Mouse (Mus musculus) frontal cortex, adult 2 months (tissue): ENCODE measurements around the gene Rnf152. TPM values are rescaled to one million over a fixed set of nuclear protein-coding genes. Genes with fewer than 3 reads are reported as not detected.

Source experiments
- DNase-seq, 2 experiments: peaks; one replicate each; pipeline ENCODE4 v3.0.0; 2022; ENCODE audit warnings: low spot score in 1 of 2; ENCODE audit errors: extremely low spot score in 1 of 2
- polyA plus RNA-seq: library from polyadenylated mRNA; depleted of rRNA; stranded (reverse); fragments of >200 nt; gene quantifications from 2 replicates; pipeline ENCODE4 v1.2.3, GENCODE M21; 2012

Gene Rnf152
- polyA plus RNA-seq, 1 experiment = 3.6 TPM

GRCm38 (mm10) chr1:105314010-105314800 lies 42.3 kb downstream of the Rnf152 start:
- DNase-seq = no peak

GRCm38 (mm10) chr1:105312601-105312901 lies 44.0 kb downstream of the Rnf152 start:
- DNase-seq = no peak

GRCm38 (mm10) chr1:105311899-105312600 lies 44.5 kb downstream of the Rnf152 start:
- DNase-seq = no peak

- DNase-seq = no peak
Measured at GRCm38 (mm10) chr1:105302164-105302563, 54.3 kb downstream of the Rnf152 start.

GRCm38 (mm10) chr1:105301764-105302163 lies 54.7 kb downstream of the Rnf152 start:
- peak in 1 of 2 experiments; percentile 22 for DNase-seq

- no peak for DNase-seq
Measured at GRCm38 (mm10) chr1:105291859-105292258, 64.7 kb downstream of the Rnf152 start.

- no peak for DNase-seq
Measured at GRCm38 (mm10) chr1:105287536-105287935, 69.0 kb downstream of the Rnf152 start.

GRCm38 (mm10) chr1:105286906-105287305 lies 69.6 kb downstream of the Rnf152 start:
- no peak for DNase-seq

- DNase-seq = no peak
Measured at GRCm38 (mm10) chr1:105285001-105285400, 71.5 kb downstream of the Rnf152 start.

GRCm38 (mm10) chr1:105284116-105284515 lies 72.4 kb downstream of the Rnf152 start:
- DNase-seq = no peak

- DNase-seq = no peak
Measured at GRCm38 (mm10) chr1:105281277-105281676, 75.2 kb downstream of the Rnf152 start.

GRCm38 (mm10) chr1:105280160-105280559 lies 76.3 kb downstream of the Rnf152 start:
- DNase-seq = no peak

- DNase-seq = no peak
Measured at GRCm38 (mm10) chr1:105274500-105275194, 81.9 kb downstream of the Rnf152 start.

- no peak for DNase-seq
Measured at GRCm38 (mm10) chr1:105271104-105271503, 85.4 kb downstream of the Rnf152 start.

GRCm38 (mm10) chr1:105263283-105264033 lies 93.1 kb downstream of the Rnf152 start:
- no peak for DNase-seq

- DNase-seq = no peak
Measured at GRCm38 (mm10) chr1:105260200-105260599, 96.3 kb downstream of the Rnf152 start.

- no peak for DNase-seq
Measured at GRCm38 (mm10) chr1:105257199-105257598, 99.3 kb downstream of the Rnf152 start.

GRCm38 (mm10) chr1:105249190-105249589 lies 107.3 kb downstream of the Rnf152 start:
- no peak for DNase-seq

- DNase-seq = no peak
Measured at GRCm38 (mm10) chr1:105246651-105247050, 109.9 kb downstream of the Rnf152 start.

- DNase-seq = no peak
Measured at GRCm38 (mm10) chr1:105246075-105246574, 110.4 kb downstream of the Rnf152 start.
